ENCODE assay signal across 7 mouse cellular contexts in genomic region chr12:4132941-4133846, GRCm38 (mm10). TPM values are rescaled to one million over a fixed set of nuclear protein-coding genes. Genes with fewer than 3 reads are reported as not detected.
DNase-seq lines count a peak whose midpoint lies in the region; ATAC-seq and TF ChIP-seq lines count a peak whose summit lies in the region.

TSS of gene Adcy3 (plus strand) at chr12:4133103.

- peaks cover 3% of the 10 kb centered on the region; the same call in 1 of the 2 replicates for H3K9me3 ChIP-seq in intestine, embryonic 16.5 days (ENCODE audit: control insufficient read depth, low read length)
- peaks cover 4% of the 10 kb centered on the region; the same call in 1 of the 2 replicates for H3K9me3 ChIP-seq in limb, embryonic 14.5 days (ENCODE audit: control insufficient read depth, low read length)
- no peaks in the 10 kb centered on the region for H3K9me3 ChIP-seq in midbrain, embryonic 14.5 days (ENCODE audit: control insufficient read depth, low read length)

- peak within 1 kb of the TSS; percentile 96 for H3K4me2 ChIP-seq in intestine, embryonic 16.5 days (ENCODE audit: low read depth, low read length)
- H3K4me2 ChIP-seq in limb, embryonic 14.5 days (replicated peaks; ENCODE audit: low read depth, low read length, severe bottlenecking): peak within 1 kb of the TSS; percentile 84
- peak within 1 kb of the TSS; percentile 86 for H3K4me2 ChIP-seq in midbrain, embryonic 14.5 days (ENCODE audit: low read length)

- no peaks in the 10 kb centered on the region for H3K36me3 ChIP-seq in intestine, embryonic 16.5 days (ENCODE audit: control insufficient read depth, insufficient read depth, low read length)
- H3K36me3 ChIP-seq in limb, embryonic 14.5 days (ENCODE audit: control insufficient read depth, insufficient read depth, low read length): peaks cover 15% of the 10 kb centered on the region; the same call in 1 of the 2 replicates
- H3K36me3 ChIP-seq in midbrain, embryonic 14.5 days (ENCODE audit: control insufficient read depth, insufficient read depth, low read length): no peaks in the 10 kb centered on the region

- ATAC-seq in granulocyte monocyte progenitor cell, adult 5-6 weeks (replicated peaks; ENCODE audit: poor library complexity, severe bottlenecking): peak; percentile 83
- ATAC-seq in intestine, embryonic 16.5 days: peak; percentile 94
- peak; percentile 75 for ATAC-seq in limb, embryonic 14.5 days (ENCODE audit: low FRiP score, low read depth)
- ATAC-seq in midbrain, embryonic 14.5 days (ENCODE audit: low FRiP score, low TSS enrichment): peak; percentile 82

- peak within 1 kb of the TSS; percentile 64 for H3K4me3 ChIP-seq in intestine, embryonic 16.5 days (ENCODE audit: low read length)
- peak within 1 kb of the TSS; percentile 69 for H3K4me3 ChIP-seq in limb, embryonic 14.5 days (replicated peaks; ENCODE audit: low read length)
- peak within 1 kb of the TSS; percentile 52 for H3K4me3 ChIP-seq in midbrain, embryonic 14.5 days (replicated peaks; ENCODE audit: low read depth, low read length)

- H3K27ac ChIP-seq in intestine, embryonic 16.5 days (ENCODE audit: low read length): 0 out of 2 replicates have a peak within 1 kb of the TSS, but pooled peaks have one; percentile 35
- peak within 1 kb of the TSS; percentile 58 for H3K27ac ChIP-seq in limb, embryonic 14.5 days (replicated peaks; ENCODE audit: low read depth, low read length)
- H3K27ac ChIP-seq in midbrain, embryonic 14.5 days (replicated peaks; ENCODE audit: low read depth, low read length): peak within 1 kb of the TSS; percentile 71

- H3K4me1 ChIP-seq in intestine, embryonic 16.5 days (ENCODE audit: control insufficient read depth, insufficient read depth, low read length): peaks cover 18% of the 10 kb centered on the region
- peaks cover 23% of the 10 kb centered on the region for H3K4me1 ChIP-seq in limb, embryonic 14.5 days (ENCODE audit: control insufficient read depth, insufficient read depth, low read length)
- H3K4me1 ChIP-seq in midbrain, embryonic 14.5 days (ENCODE audit: control insufficient read depth, insufficient read depth, low read length): peaks cover 18% of the 10 kb centered on the region

- H3K9ac ChIP-seq in intestine, embryonic 16.5 days (ENCODE audit: low read depth, low read length): peak within 1 kb of the TSS; percentile 70
- peak within 1 kb of the TSS; percentile 83 for H3K9ac ChIP-seq in limb, embryonic 14.5 days (ENCODE audit: low read depth, low read length, severe bottlenecking)
- H3K9ac ChIP-seq in midbrain, embryonic 14.5 days (replicated peaks; ENCODE audit: low read length): peak within 1 kb of the TSS; percentile 75

- 0 out of 2 replicates have a peak, but pooled peaks have one; percentile 4 for TF ChIP-seq POLR2A in limb, embryonic 14.5 days (IDR thresholded peaks at IDR 0.05; ENCODE audit: borderline replicate concordance, extremely low read depth, insufficient read depth, insufficient read length)

- WGBS in intestine, embryonic 16.5 days: under 1% methylated on average over 70 of the region's 83 CpGs
- 3% methylated on average over 69 of the region's 83 CpGs for WGBS in limb, embryonic 14.5 days
- under 1% methylated on average over 81 of the region's 83 CpGs for WGBS in midbrain, embryonic 14.5 days

- no peaks in the 10 kb centered on the region for H3K27me3 ChIP-seq in intestine, embryonic 16.5 days (replicated peaks; ENCODE audit: control insufficient read depth, insufficient read depth, low read length)
- H3K27me3 ChIP-seq in limb, embryonic 14.5 days (ENCODE audit: control insufficient read depth, insufficient read depth, low read length): no peaks in the 10 kb centered on the region
- H3K27me3 ChIP-seq in midbrain, embryonic 14.5 days (ENCODE audit: control insufficient read depth, insufficient read depth, low read length): no peaks in the 10 kb centered on the region

- DNase-seq in adrenal gland, postnatal 25 days: peak; percentile 78
- peak; percentile 76 for DNase-seq in embryo, embryonic 11 days
- peak; percentile 73 for DNase-seq in limb, embryonic 14.5 days (ENCODE audit: low spot score)
- DNase-seq in midbrain, embryonic 14.5 days: peak; percentile 84
- peak; percentile 63 to 67 for DNase-seq in spleen, adult 18-20 months

RNA-seq across cellular contexts. Expression of gene Adcy3, which starts in this region (rescaled TPM):
- total RNA-seq in adrenal gland, postnatal 25 days (2021): 28.3 and 39.5 TPM in 2 replicates
- total RNA-seq in granulocyte monocyte progenitor cell, adult 5-6 weeks (2014; fragmentation: Nextera tagmentation): 2.2 and 3.6 TPM in 2 replicates
- 2.3 and 2.7 TPM in 2 replicates for total RNA-seq in granulocyte monocyte progenitor cell, adult 5-6 weeks (2017)
- polyA plus RNA-seq in intestine, embryonic 16.5 days (2015; fragmentation: Nextera tagmentation; extraction: Ambion mirVana): 5.0 and 5.4 TPM in 2 replicates
- 15.5 and 19.9 TPM in 2 replicates for polyA plus RNA-seq in limb, embryonic 14.5 days (2012; rRNA removed)
- 11.5 and 13.5 TPM in 2 replicates for polyA plus RNA-seq in limb, embryonic 14.5 days (2014; fragmentation: Nextera tagmentation; extraction: Ambion mirVana)
- 9.2 and 9.6 TPM in 2 replicates for polyA plus RNA-seq in midbrain, embryonic 14.5 days (2014; fragmentation: Nextera tagmentation; extraction: Ambion mirVana)

Comparison
In these comparisons a context has a peak if more than half of its experiments do, and no peak if none do; other contexts are left out.
1. Peak in every context shown above with its lines: DNase-seq, ATAC-seq, H3K4me3 ChIP-seq and H3K27ac ChIP-seq.